Mouse (Mus musculus) frontal cortex, adult (tissue): ENCODE data around the gene Ankrd63.

Experiments used
- ATAC-seq: cut with Nextera tagmentation; 2 replicates; pipeline ENCODE4 v1.9.2; 2017; ENCODE audit warnings: mild to moderate bottlenecking, moderate library complexity, mixed read lengths; ENCODE audit not compliant: low TSS enrichment

Gene Ankrd63

GRCm38 (mm10) chr2:118726873-118727272 is 23.1 kb upstream of the Ankrd63 start:
- ATAC-seq, result no peak

- no peak for ATAC-seq
These were observed 21.7 kb upstream of the Ankrd63 start for GRCm38 (mm10) chr2:118725511-118725910.

GRCm38 (mm10) chr2:118723693-118724486 is 20.1 kb upstream of the Ankrd63 start:
- ATAC-seq, result no peak

- ATAC-seq, result no peak
These were observed 12.9 kb upstream of the Ankrd63 start for GRCm38 (mm10) chr2:118716677-118717076.

GRCm38 (mm10) chr2:118714230-118714629 is 10.5 kb upstream of the Ankrd63 start:
- ATAC-seq, result peak; percentile 91

GRCm38 (mm10) chr2:118713631-118714030 is 9.9 kb upstream of the Ankrd63 start:
- no peak for ATAC-seq

- ATAC-seq, result peak; percentile 43
These were observed 7.3 kb upstream of the Ankrd63 start for GRCm38 (mm10) chr2:118711038-118711494.

- ATAC-seq, result no peak
These were observed 6.0 kb upstream of the Ankrd63 start for GRCm38 (mm10) chr2:118709655-118710221.

- no peak for ATAC-seq
These were observed 4.7 kb upstream of the Ankrd63 start for GRCm38 (mm10) chr2:118708472-118708871.

- peak; percentile 62 for ATAC-seq
These were observed 2.7 kb upstream of the Ankrd63 start for GRCm38 (mm10) chr2:118706436-118706835.

GRCm38 (mm10) chr2:118702883-118703761 is 641 bp downstream of the Ankrd63 start:
- no peak for ATAC-seq

GRCm38 (mm10) chr2:118701971-118702882 is 1.5 kb downstream of the Ankrd63 start:
- ATAC-seq, result no peak

- no peak for ATAC-seq
These were observed 2.6 kb downstream of the Ankrd63 start for GRCm38 (mm10) chr2:118701161-118701560.

- 0 out of 2 replicates have a peak, but pooled peaks have one; percentile 28 for ATAC-seq
These were observed 3.3 kb downstream of the Ankrd63 start for GRCm38 (mm10) chr2:118700179-118701062.

GRCm38 (mm10) chr2:118697955-118698354 is 5.8 kb downstream of the Ankrd63 start:
- ATAC-seq, result no peak

- ATAC-seq, result no peak
These were observed 6.4 kb downstream of the Ankrd63 start for GRCm38 (mm10) chr2:118697311-118697877.

GRCm38 (mm10) chr2:118696451-118697308 is 7.1 kb downstream of the Ankrd63 start:
- no peak for ATAC-seq

- ATAC-seq, result peak; percentile 58; the same call in 1 of the 2 replicates
These were observed 8.0 kb downstream of the Ankrd63 start for GRCm38 (mm10) chr2:118695677-118696232.
